Mouse (Mus musculus) embryonic facial prominence, embryonic 15.5 days (tissue): ENCODE measurements around the gene Hnrnpc. TPM values are rescaled to one million over a fixed set of nuclear protein-coding genes. Genes with fewer than 3 reads are reported as not detected.

Experiments used
- polyA plus RNA-seq: library from polyadenylated mRNA; unstranded; fragments of >200 nt; fragmentation: Nextera tagmentation; extraction: Ambion mirVana; gene quantifications from 2 replicates; pipeline ENCODE4 v1.2.1, GENCODE M21; 2015

Gene Hnrnpc
- polyA plus RNA-seq, 1 experiment from 2014 or later: 552 TPM

Other genes with a start within 250 kb of the Hnrnpc start
- 44.1 and 50.7 TPM in 2 replicates for gene Mettl17, start 219.2 kb downstream of the Hnrnpc start, polyA plus RNA-seq
- gene Slc39a2, start 211.1 kb downstream of the Hnrnpc start, polyA plus RNA-seq: 5.5 and 8.1 TPM in 2 replicates
- gene Ndrg2, start 189.9 kb downstream of the Hnrnpc start, polyA plus RNA-seq: 79.3 and 98.2 TPM in 2 replicates
- gene Tppp2, start 185.6 kb downstream of the Hnrnpc start, polyA plus RNA-seq: not detected in 2 replicates
- not detected in 2 replicates for gene Rnase13, start 181.3 kb downstream of the Hnrnpc start, polyA plus RNA-seq
- gene Arhgef40, start 119.3 kb downstream of the Hnrnpc start, polyA plus RNA-seq: 144 and 150 TPM in 2 replicates
- 0.53 and 0.60 TPM in 2 replicates for gene Tmem253, start 88.4 kb downstream of the Hnrnpc start, polyA plus RNA-seq
- gene Zfp219, start 83.3 kb downstream of the Hnrnpc start, polyA plus RNA-seq: 33.7 and 33.8 TPM in 2 replicates
- 0.19 TPM in 1 of 2 replicates, not detected in the other for gene Olfr221, start 61.6 kb downstream of the Hnrnpc start, polyA plus RNA-seq
- gene Rpgrip1, start 6.7 kb upstream of the Hnrnpc start, polyA plus RNA-seq: 57.0 and 59.8 TPM in 2 replicates
- 46.1 and 50.6 TPM in 2 replicates for gene Supt16, start 93.4 kb upstream of the Hnrnpc start, polyA plus RNA-seq
- 38.6 and 38.9 TPM in 2 replicates for gene Chd8, start 153.8 kb upstream of the Hnrnpc start, polyA plus RNA-seq
- gene Tox4, start 175.1 kb upstream of the Hnrnpc start, polyA plus RNA-seq: 42.8 and 43.2 TPM in 2 replicates
- gene Rab2b, start 175.5 kb upstream of the Hnrnpc start, polyA plus RNA-seq: 20.8 and 22.2 TPM in 2 replicates
- gene Mettl3, start 201.1 kb upstream of the Hnrnpc start, polyA plus RNA-seq: 42.1 and 44.2 TPM in 2 replicates
- 15.0 and 16.0 TPM in 2 replicates for gene Sall2, start 224.7 kb upstream of the Hnrnpc start, polyA plus RNA-seq